Mouse (Mus musculus) ovary, postnatal 14 days (tissue): Measurements from ENCODE around the gene Ccdc28b.

ENCODE experiments used
- DNase-seq: peaks from one replicate; pipeline ENCODE4 v3.0.0; 2022; ENCODE audit warnings: low spot score

The Ccdc28b gene

GRCm38 (mm10) chr4:129584884-129585608, 38.7 kb downstream of the Ccdc28b start:
- peak; percentile 81 for DNase-seq

GRCm38 (mm10) chr4:129584370-129584769, 39.4 kb downstream of the Ccdc28b start:
- no peak for DNase-seq

- no peak for DNase-seq
Measured at GRCm38 (mm10) chr4:129582251-129582650, 41.5 kb downstream of the Ccdc28b start.

GRCm38 (mm10) chr4:129580347-129580746, 43.4 kb downstream of the Ccdc28b start:
- DNase-seq: no peak

GRCm38 (mm10) chr4:129578466-129578865, 45.3 kb downstream of the Ccdc28b start, which contains the start of gene Fam167b:
TSS of gene Fam167b (minus strand) at chr4:129578549.
- DNase-seq: no peak

- no peak for DNase-seq
Measured at GRCm38 (mm10) chr4:129577688-129578087, 46.1 kb downstream of the Ccdc28b start.

- peak; percentile 47 for DNase-seq
Measured at GRCm38 (mm10) chr4:129576863-129577491, 46.8 kb downstream of the Ccdc28b start.

GRCm38 (mm10) chr4:129575171-129575844, 48.4 kb downstream of the Ccdc28b start:
- no peak for DNase-seq

GRCm38 (mm10) chr4:129573430-129573829, 50.3 kb downstream of the Ccdc28b start, which contains the start of gene Lck:
TSS of gene Lck (minus strand) at chr4:129573641.
- no peak for DNase-seq

GRCm38 (mm10) chr4:129573093-129573370, 50.7 kb downstream of the Ccdc28b start:
- DNase-seq: no peak

GRCm38 (mm10) chr4:129572236-129573092, 51.3 kb downstream of the Ccdc28b start:
- DNase-seq: no peak

GRCm38 (mm10) chr4:129571551-129572084, 52.1 kb downstream of the Ccdc28b start:
- no peak for DNase-seq

- DNase-seq: no peak
Measured at GRCm38 (mm10) chr4:129570028-129570427, 53.7 kb downstream of the Ccdc28b start.
